ENCODE assay signal across 22 mouse cellular contexts in the genomic region with DNA sequence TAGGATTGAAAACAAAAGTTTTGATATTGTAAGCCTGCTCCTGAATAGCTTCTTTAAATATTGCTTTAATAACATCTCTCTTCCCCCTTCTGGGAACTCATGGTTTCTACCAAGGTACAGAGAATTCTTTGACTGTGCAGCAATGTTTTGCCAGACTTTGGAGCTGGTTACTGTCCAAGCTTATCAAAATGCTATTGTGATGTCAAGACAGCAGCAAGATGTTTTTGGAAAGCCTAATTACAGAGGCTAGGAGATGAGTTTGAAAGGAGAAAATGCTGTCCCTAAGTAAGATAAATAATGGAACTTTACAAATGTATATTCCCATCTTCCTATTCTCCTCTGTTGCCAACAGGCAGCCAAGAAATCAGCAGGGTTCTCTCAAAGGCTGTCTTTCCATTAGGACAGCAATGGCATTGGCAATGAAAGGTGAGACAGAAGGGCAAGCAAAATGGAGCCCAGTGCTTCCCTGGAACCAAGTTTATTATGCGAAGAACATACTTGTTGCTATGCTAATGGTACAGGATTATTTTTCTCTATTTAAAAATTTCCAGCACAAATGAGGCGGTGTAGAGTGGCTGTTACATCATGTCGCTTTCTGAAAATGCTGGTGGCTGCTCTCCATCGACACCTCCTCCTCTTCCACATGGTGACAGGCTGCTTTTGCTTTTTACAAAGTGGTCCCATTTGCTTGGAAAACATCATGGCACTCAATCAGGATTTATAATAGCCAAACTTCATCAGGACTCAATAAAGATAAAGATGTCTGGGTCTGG.
DNase-seq lines count a peak whose midpoint lies in the region; ATAC-seq and TF ChIP-seq lines count a peak whose summit lies in the region.
"Had no signal": no experiment of that assay in that cellular context is flagged by ENCODE, and none has a peak within 500 bp of the region (broad histone marks: within the 10 kb centered on the region; RNA-seq: fewer than 3 reads in every experiment).

No protein-coding gene starts in this region.

- 70% methylated on average over 4 of the region's 4 CpGs for WGBS in forebrain, embryonic 16.5 days
- 89% methylated on average over 4 of the region's 4 CpGs for WGBS in midbrain, embryonic 10.5 days

- H3K4me1 ChIP-seq in forebrain, embryonic 16.5 days (replicated peaks; ENCODE audit: control insufficient read depth, insufficient read depth, low read length): no peaks in the 10 kb centered on the region; the same call in 1 of the 2 replicates
- H3K4me1 ChIP-seq in midbrain, embryonic 10.5 days: no peaks in the 10 kb centered on the region
- H3K4me1 ChIP-seq: embryonic facial prominence, embryonic 12.5 days; heart, embryonic 15.5 days; midbrain, embryonic 12.5 days had no signal

- H3K27me3 ChIP-seq in forebrain, embryonic 16.5 days (replicated peaks; ENCODE audit: control insufficient read depth, insufficient read depth, low read length): no peaks in the 10 kb centered on the region
- H3K27me3 ChIP-seq in midbrain, embryonic 10.5 days (ENCODE audit: low read depth, poor library complexity, severe bottlenecking): no peaks in the 10 kb centered on the region
- H3K27me3 ChIP-seq: embryonic facial prominence, embryonic 12.5 days; heart, embryonic 15.5 days; midbrain, embryonic 12.5 days had no signal

- no peak for DNase-seq in frontal cortex, postnatal 14 days (ENCODE audit: low spot score in 2 of 2)
- peak; percentile 60 for DNase-seq in brain, embryonic 14.5 days (ENCODE audit: low read depth)
- DNase-seq in layer of hippocampus, adult 9-10 months (ENCODE audit: low spot score): peak; percentile 30
- no peak for DNase-seq in heart, postnatal 4 days
- no peak for DNase-seq in lung, postnatal 10 days
- no peak for DNase-seq in midbrain, embryonic 10.5 days (ENCODE audit: low spot score)
- DNase-seq: adrenal gland, adult 2 months; cerebellum, adult 2 months; heart, postnatal 36 days; kidney, adult 8-10 months; kidney, postnatal 14 days; liver, postnatal 0 days; lung, postnatal 14 days had no signal

- no peak overlapping the region for H3K27ac ChIP-seq in forebrain, embryonic 16.5 days (ENCODE audit: low read length)
- H3K27ac ChIP-seq in midbrain, embryonic 10.5 days (replicated peaks): no peak overlapping the region
- H3K27ac ChIP-seq: embryonic facial prominence, embryonic 12.5 days; heart, embryonic 15.5 days; hindbrain, embryonic 14.5 days; midbrain, embryonic 12.5 days; stomach, postnatal 0 days had no signal

- H3K36me3 ChIP-seq in forebrain, embryonic 16.5 days (ENCODE audit: control insufficient read depth, insufficient read depth): no peaks in the 10 kb centered on the region
- H3K36me3 ChIP-seq in midbrain, embryonic 10.5 days: no peaks in the 10 kb centered on the region
- H3K36me3 ChIP-seq: embryonic facial prominence, embryonic 12.5 days; heart, embryonic 15.5 days; midbrain, embryonic 12.5 days had no signal

- no peak for TF ChIP-seq POLR2A in brain, embryonic 14.5 days (IDR thresholded peaks at IDR 0.05; ENCODE audit: borderline replicate concordance, extremely low read depth, insufficient read depth, insufficient read length, poor library complexity, severe bottlenecking)

- no peak for TF ChIP-seq CTCF in brain, embryonic 14.5 days (IDR thresholded peaks at IDR 0.05; ENCODE audit: borderline replicate concordance, extremely low read depth, insufficient read depth, insufficient read length)

- H3K4me2 ChIP-seq in forebrain, embryonic 16.5 days (ENCODE audit: low read length): no peak overlapping the region
- H3K4me2 ChIP-seq: embryonic facial prominence, embryonic 12.5 days; heart, embryonic 15.5 days; hindbrain, embryonic 14.5 days; liver, embryonic 11.5 days; midbrain, embryonic 12.5 days had no signal

- no peak overlapping the region for H3K4me3 ChIP-seq in forebrain, embryonic 16.5 days (replicated peaks; ENCODE audit: low read length)
- no peak overlapping the region for H3K4me3 ChIP-seq in midbrain, embryonic 10.5 days
- H3K4me3 ChIP-seq: embryonic facial prominence, embryonic 12.5 days; heart, embryonic 15.5 days; midbrain, embryonic 12.5 days had no signal

- H3K9ac ChIP-seq in forebrain, embryonic 16.5 days (replicated peaks; ENCODE audit: low read depth, low read length): no peak overlapping the region
- H3K9ac ChIP-seq: embryonic facial prominence, embryonic 12.5 days; heart, embryonic 15.5 days; hindbrain, embryonic 14.5 days; liver, postnatal 0 days; midbrain, embryonic 12.5 days had no signal

- H3K9me3 ChIP-seq in forebrain, embryonic 16.5 days (ENCODE audit: control insufficient read depth, low read length): no peaks in the 10 kb centered on the region
- H3K9me3 ChIP-seq in midbrain, embryonic 10.5 days (replicated peaks): no peaks in the 10 kb centered on the region
- H3K9me3 ChIP-seq: embryonic facial prominence, embryonic 12.5 days; heart, embryonic 15.5 days; midbrain, embryonic 12.5 days had no signal

- peak; percentile 94 for ATAC-seq in frontal cortex, adult (ENCODE audit: low TSS enrichment)
- ATAC-seq in forebrain, embryonic 16.5 days: peak; percentile 58; the same call in 1 of the 2 replicates
- ATAC-seq: inflammation-experienced regulatory T-cells, adult 6 months; liver, postnatal 0 days had no signal

Comparison
In these comparisons a context has a peak if more than half of its experiments do, and no peak if none do; other contexts are left out.
1. DNase-seq: peak in brain, embryonic 14.5 days (single experiment) and layer of hippocampus, adult 9-10 months (single experiment); none in frontal cortex, postnatal 14 days (0 of 2), heart, postnatal 4 days (single experiment), lung, postnatal 10 days (single experiment) and midbrain, embryonic 10.5 days (single experiment).